Mouse (Mus musculus) common myeloid progenitor, adult 5-6 weeks (primary cell): ENCODE data around the gene Colec11. TPM values are rescaled to one million over a fixed set of nuclear protein-coding genes. Genes with fewer than 3 reads are reported as not detected.

ENCODE experiments used
- ATAC-seq: replicated peaks from 2 replicates; pipeline ENCODE4 v1.8.0; 2016; ENCODE audit warnings: low read depth, mild to moderate bottlenecking, moderate TSS enrichment, inconsistent platforms; ENCODE audit not compliant: poor library complexity, severe bottlenecking
- total RNA-seq: library from RNA; stranded (forward); fragments of 200-1000, 187-1606 nt; gene quantifications from 2 replicates; pipeline ENCODE4 v1.2.3, GENCODE M21; 2017

Colec11 gene
- total RNA-seq = not detected in 2 replicates

DNA sequence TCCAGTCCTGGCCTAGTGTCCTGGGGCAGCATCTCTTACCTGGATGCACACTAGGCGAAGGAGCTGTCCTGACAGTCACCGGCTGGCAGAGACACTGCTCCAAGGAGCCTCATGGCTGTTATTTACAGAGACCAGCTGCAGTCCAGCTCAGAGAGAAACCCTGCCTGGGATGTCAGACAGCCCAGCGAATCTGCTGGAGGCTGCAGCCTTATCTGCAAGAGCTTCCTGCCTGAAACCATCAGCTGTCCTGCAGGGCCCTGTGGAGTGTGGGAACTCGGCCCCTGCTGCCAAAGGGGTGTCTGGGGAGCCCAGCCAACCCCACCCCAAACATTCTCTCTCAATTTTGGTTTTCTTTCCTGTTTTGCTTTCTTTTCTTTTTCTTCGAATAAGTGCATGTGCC is at the start of gene Colec11:
TSS of gene Colec11 (minus strand) at position 183 of the 400 bp plus-strand sequence.
- ATAC-seq = peak; percentile 52

DNA sequence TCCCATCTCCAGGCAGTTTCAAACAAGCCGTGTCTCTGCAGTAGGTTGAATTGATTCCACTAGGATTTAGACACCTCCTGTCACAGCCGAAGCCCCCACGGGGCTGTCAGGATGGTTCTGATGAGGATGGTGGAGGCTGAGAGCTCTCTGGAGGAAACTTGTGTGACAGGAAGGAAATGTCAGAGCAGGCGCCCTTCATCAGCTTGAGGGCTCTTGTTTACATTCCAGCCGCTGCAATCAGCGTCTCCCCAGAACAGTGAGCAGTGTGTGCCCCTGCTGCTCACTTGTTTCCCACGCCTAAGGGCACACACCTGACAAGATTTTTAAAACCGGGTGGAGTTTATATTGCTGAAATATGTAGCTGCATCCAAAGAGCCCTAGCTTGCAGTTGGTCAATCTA is 44.1 kb upstream of the Colec11 start:
- no peak for ATAC-seq

DNA sequence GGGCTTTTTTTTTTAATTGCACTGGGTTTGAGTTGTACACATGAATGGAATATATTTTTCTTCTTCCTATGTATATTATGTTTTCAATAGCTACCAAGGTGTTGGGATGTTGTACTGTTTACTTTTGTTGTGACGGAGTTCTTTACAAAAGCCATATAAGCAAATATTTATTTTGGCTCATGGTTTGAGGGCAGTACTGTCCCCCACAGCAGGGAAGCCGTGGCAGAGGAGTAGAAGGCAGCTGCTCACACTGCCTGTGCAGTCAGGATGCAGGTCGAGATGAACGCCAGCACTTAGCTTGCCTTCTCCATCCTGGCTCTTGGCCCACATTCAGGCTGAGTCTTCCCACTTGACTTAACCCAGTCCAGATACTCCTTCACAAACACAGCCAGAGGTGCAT is 43.6 kb upstream of the Colec11 start:
- no peak for ATAC-seq

DNA sequence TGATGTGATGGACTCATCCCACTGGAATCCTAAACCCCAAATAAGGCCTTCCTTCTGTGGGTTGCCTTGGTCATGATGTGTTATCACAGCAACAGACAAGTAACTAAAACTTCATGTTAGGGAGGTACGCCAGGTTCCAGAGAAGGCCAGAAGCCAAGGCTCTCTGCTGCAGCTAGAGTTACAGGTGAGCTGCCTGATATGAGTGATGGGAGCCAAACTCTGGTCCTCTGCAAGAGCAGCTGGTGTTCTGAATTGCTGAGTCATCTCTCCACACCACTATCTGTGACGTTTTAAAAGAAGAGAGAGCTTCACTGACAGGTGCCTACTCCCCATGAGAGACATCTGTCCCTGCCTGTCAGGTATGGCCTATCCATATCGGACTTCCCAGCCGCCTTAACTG is 39.5 kb upstream of the Colec11 start:
- ATAC-seq = no peak

DNA sequence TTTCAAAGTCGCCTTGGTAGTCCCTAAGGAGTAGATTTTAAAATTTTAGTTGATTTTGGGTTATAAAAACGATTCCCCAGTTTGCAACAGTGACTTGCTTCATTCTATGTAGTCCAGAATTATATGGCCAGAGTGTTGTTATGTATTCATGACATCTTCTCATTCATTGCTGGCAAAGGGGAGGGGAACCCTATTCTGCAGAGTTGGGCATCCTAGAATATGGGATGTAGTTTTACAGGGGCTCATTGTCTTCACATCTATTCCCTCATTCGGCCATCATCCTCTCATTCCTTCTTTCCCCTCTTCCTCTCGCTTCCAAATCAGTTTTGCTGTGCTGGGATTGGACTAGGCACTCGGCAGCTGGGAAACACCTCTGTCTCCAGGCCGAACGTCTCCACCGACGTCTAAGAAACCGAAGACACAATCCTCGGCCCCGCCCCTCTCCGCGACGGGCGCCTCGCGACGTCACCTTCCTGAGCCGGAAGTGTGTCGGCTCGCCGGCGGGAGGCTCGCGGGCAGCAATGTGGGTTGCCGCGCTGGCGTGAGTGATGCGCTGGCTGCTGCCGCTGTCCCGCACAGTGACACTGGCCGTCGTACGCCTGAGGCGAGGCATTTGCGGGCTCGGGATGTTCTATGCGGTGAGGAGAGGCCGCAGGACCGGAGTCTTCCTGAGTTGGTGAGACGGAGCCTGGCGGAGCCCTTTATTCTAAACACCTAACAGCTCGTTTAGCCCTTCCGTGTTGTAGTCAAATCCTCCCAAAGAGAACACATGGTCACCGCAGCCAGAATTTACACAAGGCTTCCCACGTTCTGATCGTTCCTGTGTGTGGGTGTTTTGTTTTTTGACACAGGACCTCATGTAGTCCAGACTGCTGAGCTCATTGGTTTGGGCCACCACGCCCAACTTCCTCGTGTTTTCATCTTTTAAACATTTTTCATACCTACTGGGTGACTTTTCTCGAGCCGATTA is 26.2 kb upstream of the Colec11 start, which contains the start of gene Rnaseh1:
TSS of gene Rnaseh1 (plus strand) at position 462 of the 970 bp plus-strand sequence.
- peak; percentile 99 for ATAC-seq

DNA sequence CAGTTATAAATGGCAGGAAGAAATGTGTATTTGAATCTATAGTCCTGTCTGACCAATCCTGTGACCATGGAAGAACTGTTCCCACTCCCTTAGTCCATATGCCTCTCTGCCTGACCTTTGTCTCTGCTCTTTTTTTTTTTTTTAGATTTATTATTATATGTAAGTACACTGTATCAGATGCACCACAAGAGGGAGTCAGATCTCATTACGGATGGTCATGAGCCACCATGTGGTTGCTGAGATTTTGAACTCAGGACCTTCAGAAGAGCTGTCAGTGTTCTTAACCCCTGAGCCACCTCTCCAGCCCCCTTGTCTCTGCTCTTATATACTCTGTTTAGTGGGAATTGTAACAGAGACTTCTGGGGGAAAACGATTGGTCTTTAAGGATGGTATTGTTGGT is 15.6 kb upstream of the Colec11 start:
- ATAC-seq = no peak

DNA sequence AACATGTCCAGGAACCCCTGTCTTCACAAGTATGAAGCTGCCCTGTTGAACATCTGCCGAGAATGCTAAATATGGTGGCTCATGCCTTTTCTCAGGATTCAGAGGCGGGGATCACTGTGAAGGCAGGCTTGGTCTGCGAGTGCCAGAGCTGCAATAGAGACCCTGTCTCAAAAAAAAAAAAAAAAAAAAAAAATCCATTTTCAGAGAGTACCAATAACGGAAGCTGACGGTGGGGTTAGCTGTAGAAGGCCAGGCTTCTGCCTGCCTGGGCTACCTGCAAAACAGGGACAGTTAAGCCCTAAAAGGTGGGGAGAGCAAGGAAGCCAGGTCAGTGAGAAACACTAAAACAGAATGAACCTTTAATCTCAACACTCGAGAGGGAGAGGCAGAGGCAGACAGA is 13.4 kb upstream of the Colec11 start:
- no peak for ATAC-seq

DNA sequence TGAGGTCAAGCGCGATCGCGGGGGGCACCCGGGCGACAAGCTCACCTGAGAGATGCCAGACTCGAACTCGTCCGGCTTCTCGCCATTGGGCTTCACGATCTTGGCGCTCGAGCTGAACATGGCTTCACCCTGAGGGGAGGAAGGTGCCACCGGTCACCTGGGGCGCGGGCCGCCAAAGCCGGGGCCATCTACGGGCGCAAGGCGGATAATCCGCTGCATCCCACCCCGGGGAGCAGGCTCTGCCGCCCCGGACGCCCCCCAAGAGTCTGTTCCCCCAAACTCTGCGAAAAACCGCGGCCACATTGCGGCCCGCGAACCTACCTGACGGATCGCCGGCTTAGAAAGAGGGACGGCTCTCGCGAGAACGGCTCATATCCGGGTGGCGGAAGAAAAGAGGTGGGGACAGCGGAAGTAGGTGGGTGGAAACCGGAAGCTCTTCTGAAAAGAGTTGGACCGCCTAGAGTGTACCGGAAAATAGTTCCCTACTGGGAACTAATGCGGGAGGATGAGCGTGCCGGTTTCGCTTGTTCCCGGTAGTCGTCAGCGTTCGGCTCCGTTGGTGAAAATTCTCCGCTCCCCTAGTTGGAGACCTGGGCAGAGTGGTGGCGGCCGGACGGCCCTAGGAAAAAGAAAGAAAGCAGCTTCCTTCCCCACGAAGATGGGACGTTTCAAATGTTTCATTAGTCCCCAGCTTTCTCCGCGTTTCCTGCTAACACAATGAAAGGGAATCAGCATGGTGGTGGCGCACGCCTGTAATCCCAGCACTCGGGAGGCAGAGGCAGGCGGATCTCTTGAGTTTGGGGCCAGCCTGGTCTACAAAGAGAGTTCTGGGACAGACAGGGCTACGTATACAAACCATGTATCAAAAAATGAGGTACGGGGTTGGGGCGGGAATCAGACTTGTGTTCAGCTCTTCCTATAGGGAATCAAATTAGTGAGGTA is 12.6 kb upstream of the Colec11 start, which contains the start of gene Rps7:
TSS of gene Rps7 (minus strand) at position 419 of the 942 bp plus-strand sequence.
- ATAC-seq = peak; percentile 95

DNA sequence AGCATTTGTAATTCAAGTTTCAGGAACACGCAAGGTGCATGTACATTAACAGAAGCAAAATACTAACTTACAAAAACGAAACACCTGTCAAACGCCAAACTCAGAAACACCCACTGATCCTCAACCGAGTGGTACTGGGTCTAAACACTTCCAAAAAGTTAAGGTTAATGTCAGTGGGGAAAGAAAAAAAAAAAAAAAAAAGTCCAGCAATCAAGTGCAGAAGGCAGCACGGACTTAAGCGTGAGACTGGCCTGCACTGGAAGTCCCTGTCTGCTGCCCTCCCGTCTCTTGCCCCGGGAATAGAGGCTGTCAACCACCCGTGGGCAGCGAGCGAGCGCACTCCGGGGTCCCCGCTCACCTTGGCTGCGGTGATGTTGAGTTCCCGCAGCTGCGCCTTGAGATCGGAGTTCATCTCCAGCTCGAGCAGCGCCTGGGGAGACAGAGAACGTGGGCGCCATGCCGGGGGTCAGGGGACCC is 11.9 kb upstream of the Colec11 start:
- ATAC-seq = no peak

DNA sequence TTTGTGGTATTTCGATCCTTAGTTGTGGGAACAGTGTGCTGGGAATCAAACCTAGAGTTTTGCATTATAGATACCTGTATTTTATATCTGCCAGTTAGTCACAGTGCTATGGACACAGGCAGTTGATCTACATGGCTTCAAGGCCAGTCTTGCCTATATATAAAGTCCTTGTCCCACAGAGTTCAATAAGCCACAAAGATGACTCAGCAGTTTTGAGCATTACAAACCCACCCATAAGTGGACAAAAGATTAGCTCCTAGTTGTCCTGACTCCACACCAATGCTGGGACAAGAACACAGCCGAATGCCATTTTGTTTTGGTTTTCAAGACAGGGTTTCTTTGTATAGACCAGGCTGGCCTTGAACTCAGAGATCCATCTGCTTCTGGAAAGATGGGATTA is 5.3 kb upstream of the Colec11 start:
- ATAC-seq = no peak

DNA sequence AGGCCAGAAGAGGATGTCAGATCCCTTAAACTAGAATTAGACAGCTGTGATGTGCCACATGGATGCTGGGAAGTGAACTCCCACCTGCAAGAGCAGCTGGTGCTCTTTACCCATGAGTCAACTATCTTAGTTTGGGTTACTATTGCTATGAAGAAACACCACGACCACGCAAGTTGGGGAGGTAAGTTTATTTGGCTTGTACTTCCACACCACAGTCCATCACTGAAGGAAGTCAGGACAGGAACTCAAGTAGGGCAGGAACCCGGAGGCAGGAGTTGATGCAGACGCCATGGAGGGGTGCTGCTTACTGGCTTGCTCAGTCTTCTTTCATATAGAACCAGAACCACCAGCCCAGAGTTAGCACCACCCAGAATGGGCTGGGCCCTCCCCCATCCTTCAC is 3.9 kb upstream of the Colec11 start:
- ATAC-seq = no peak

DNA sequence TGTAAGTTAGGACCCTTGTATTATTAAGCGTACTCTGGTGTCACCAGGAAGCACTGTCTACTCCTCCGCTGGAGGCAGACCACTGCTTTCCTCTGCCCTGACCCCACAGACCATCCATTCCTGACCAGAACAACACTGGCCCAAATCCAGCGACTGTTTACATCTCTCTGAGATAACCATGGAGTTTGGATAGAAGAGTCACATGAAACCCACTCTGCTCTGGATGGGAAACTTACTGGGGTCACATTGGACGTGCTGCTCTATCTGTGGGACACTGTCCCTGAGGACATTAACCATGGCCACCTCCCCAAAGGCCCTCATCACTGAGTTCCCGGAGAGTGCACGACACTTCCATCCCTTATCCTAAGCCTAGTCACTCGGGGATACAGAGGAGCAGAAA is 2.2 kb upstream of the Colec11 start:
- ATAC-seq = no peak

DNA sequence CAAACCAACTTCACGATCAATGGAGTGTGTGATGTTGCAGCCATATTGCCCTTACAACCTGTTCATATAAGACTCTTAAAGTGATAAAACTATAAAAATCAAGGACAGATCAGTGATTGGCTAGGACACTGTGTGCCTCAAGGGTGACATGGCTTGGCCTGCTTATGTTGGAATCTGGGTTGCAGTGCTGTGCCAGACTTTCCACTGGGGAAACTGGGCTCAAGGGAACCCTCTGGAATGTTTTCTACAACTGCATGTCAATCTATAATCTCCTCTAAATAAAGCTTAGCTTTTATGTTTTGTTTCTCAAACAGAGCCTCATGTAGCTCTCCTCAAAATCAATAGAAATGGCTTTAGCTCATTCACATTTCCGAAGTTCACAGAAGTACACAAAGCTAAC is 1.1 kb upstream of the Colec11 start:
- ATAC-seq = no peak

DNA sequence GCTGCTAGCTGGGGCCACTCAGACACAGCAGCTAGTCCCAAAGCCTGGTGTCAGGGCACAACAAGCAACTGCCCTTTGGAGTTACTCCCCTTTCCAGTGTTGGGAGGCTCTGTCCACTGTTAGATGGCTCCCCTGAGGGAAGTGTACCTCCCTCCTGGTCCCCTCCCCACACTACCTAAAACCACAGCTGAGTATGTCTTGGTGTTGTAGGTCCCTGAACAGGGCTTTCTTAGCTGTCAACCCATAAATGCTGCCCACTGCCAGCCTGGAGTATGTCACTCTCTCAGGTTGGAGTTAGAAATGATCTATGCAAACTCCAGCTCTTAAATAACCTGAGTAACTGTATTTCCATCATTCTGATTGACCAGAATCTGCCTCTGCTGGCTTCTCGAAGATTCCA is 536 bp downstream of the Colec11 start:
- ATAC-seq = no peak

DNA sequence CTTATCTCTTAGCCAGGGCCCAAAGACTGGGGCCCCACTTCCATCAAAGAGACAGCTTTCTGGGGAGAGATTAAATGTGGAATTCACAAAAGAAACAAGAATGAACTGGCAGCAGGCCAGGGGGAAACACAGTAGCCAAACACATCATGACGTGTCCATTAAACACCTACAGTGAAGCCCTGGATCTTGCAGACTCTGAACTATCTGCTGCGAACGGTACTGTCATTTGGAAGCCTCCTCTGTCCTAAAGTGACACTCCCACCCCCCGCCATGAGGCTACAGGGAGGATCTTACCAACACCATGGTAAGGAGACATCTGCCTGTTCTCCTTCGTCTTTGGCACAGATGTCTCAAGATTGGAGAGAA is 1.0 kb downstream of the Colec11 start:
- ATAC-seq = no peak; the same call in 1 of the 2 replicates

DNA sequence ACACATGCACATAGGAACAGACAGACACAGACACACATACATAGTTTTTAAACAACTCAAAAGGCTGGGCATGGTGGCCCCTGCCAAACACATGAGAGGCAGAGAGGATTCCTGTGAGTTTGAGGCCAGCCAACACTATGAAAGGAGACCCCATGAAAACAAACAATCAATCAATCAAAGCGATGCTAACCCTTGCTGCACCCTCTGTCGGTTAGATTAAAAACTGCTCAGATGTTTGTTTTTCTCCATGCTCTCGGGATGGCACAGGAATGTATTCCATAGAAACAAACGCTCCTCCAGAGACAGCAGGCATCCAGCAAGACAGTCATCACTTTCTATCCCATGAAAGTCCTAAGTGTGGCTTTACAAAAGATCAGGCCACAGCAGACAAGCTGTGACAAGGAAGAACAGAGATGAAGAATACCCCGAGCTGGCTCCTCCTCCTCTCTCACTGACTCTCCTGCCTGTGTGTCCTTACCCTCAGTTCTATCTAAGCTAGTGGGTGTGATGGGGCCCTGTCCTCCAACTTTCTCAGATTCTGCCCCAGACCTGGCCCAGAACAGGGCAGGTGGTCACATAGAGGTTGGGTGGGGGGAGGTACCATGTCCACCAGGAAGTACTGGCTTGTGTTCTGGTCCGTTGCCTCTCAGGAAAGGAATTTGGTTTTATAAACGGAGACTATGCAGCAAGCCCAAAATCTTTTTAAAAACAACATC is 1.6 kb downstream of the Colec11 start:
- ATAC-seq = no peak

DNA sequence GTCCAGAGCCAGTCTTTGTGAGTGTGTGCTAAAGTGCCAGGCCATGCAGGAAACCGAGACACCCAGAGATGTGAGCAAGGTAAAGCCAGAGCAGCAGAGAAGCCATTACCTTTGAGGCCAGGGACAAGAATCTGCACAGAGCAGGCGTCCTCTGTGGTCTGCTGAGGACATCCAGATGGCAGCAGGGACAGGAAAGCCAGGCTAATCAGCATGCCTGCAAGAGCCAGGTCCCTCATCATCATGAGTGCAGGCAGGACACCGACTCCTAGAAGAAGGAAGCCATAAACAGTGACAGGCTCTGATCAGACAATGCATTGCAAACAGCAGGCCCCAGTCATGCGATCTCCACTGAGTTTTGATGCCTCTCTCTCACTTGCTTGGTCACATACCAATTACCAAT is 5.9 kb downstream of the Colec11 start:
- ATAC-seq = 0 out of 2 replicates have a peak, but pooled peaks have one; percentile 42

DNA sequence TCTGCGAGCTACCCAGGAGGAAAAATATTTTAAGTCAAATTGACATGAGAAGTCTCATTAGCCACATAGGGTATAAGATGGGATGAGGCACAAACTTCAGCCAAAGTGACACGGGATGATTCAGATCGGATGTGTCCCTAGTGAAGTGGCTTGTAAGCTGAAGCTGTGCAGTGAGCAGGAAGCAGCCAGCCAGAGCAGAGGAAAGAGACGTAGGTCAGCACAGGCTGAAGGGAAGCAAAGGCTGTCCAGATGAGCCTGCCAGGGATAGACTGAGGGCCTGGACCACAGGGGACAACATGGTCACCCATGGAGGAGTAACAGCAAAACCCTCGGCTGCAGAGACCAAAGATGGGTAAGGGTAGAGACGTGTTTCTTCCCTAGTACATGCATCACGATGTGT is 8.8 kb downstream of the Colec11 start:
- no peak for ATAC-seq

DNA sequence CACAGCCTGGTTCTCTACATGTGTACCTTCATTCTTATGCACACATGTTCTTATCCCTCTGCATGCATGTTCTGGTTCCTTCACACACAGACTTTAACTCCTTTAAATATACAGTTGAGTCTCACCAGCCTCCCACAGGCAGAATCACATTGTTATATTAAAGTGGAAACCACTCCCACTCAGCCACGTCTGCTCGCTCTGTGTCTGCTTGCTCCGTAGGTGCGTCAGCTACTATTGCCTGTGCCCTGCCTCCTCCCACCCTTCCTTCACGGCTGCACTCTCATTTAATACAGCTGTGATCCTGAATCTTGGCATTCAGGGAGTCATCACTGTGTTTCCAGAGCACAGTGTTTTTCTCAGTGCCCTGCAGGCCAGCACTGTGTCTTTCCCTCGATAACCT is 10.8 kb downstream of the Colec11 start:
- no peak for ATAC-seq
